Mouse (Mus musculus) frontal cortex, adult 2 months (tissue): ENCODE measurements at regions not wholly inside any gene's neighbourhood (a gene's known extent, or its start where the extent isn't known, plus 50 kb on each side); places are given as distances from the start of the nearest gene placed in this dataset.

Experiments
- DNase-seq, 2 experiments: peaks; one replicate each; pipeline ENCODE4 v3.0.0; 2022; ENCODE audit warnings: low spot score in 1 of 2; ENCODE audit errors: extremely low spot score in 1 of 2

- no peak for DNase-seq
Measured at GRCm38 (mm10) chr12:94691341-94692029, 1000.5 kb upstream of the Flrt2 start.

- peak in 1 of 2 experiments; percentile 33 for DNase-seq
Measured at GRCm38 (mm10) chr12:94731391-94731790, 960.6 kb upstream of the Flrt2 start.

DNA sequence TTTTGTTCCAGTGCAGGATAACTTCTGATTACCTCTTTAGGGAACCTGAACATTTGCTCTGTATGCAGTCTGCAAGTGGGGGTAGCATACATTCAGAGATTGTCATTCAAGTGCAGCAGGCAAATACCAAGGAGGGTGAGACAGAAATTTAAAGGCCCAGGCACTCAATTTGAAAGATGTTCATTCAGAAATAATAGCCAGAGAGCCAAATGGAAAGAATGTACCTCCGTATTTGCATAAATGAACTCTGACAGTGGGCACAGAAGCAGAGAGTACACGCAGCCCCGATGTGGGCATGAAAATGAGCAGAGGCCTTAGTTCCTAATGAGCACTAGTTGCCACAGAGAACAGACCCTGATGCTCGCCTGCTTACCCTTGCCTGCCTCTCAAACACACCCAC, 958.8 kb upstream of the Flrt2 start:
- peak in 1 of 2 experiments; percentile 9 for DNase-seq

GRCm38 (mm10) chr12:94737263-94737662, 954.8 kb upstream of the Flrt2 start:
- no peak for DNase-seq

GRCm38 (mm10) chr12:94749747-94750515, 942.1 kb upstream of the Flrt2 start:
- DNase-seq, result peak in 1 of 2 experiments; percentile 19

GRCm38 (mm10) chr12:94755754-94756153, 936.3 kb upstream of the Flrt2 start:
- peak in 1 of 2 experiments; percentile 32 for DNase-seq

DNA sequence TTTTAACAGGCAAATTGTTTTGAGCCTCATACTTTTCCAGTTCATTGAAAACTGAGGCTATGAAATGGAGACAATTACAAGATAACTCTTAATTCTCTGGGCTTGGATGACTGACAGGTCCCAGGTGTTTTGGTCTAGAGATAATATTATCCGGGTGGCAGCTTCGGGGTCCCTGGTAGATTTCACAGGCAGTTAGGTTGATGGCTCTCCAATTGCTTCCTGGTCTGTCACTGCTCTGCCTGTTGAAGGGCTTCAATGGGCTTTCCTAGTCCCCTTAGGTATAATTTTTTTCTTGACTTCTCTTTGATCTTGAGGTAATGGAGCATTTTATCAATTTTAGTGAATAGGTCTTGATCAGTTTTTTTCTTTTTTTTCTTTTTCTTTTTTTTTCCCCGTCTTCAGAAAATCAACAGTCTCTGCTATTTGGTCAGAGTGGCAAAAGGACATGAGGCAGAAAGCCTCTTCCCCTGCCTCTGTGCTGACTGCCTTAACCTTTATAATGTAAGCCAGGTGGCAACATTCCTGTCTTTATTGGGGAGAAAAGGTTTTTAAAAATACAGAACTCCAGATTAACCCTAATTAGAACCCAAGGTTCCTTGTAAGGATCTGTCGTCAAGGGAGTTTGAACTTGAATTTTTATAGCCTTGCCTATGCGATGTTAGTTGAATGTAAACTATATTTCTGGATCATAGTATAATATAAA, 896.0 kb upstream of the Flrt2 start:
- no peak for DNase-seq

GRCm38 (mm10) chr12:94804692-94805091, 887.3 kb upstream of the Flrt2 start:
- no peak for DNase-seq

GRCm38 (mm10) chr12:94831400-94831799, 860.6 kb upstream of the Flrt2 start:
- no peak for DNase-seq

- no peak for DNase-seq
Measured at GRCm38 (mm10) chr12:94862720-94863119, 829.3 kb upstream of the Flrt2 start.

GRCm38 (mm10) chr12:94910816-94911215, 781.2 kb upstream of the Flrt2 start:
- no peak for DNase-seq

DNA sequence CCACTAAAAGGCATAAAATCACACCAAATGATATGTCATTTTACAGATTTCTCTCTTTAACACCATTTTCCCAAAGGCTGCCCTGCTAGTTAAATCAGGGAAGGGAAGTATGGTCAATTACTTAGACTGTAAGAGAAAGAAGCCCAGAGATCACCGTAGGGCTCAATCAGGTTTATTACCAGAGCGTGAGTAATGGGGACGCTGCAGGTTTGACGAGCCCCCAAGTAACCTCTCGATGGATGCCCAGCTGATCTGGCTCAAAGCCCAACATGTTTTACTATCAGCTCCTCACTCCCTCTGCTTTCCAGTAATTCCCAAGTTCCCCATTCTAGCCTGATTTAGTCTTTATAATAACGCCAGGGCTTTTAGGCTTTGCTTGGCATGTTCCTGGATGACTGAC, 749.0 kb upstream of the Flrt2 start:
- no peak for DNase-seq
